Mouse (Mus musculus) left cerebral cortex, postnatal 25 days (tissue): ENCODE data around the gene Cd22. TPM values are rescaled to one million over a fixed set of nuclear protein-coding genes. Genes with fewer than 3 reads are reported as not detected.
"Not testable (repeated sequence)": the region's sequence is repeated elsewhere in the genome, so short reads cannot be mapped to it uniquely, and the experiment has no call there.

Experiments used
- DNase-seq, 2 experiments: peaks; one replicate each; pipeline ENCODE4 v3.0.0; 2022; ENCODE audit warnings: low spot score in 2 of 2, mixed read lengths in 1 of 2
- intact Hi-C: fragments of 180-260 bp; cut with DNase I; formaldehyde crosslinking; loops from one replicate; pipeline ENCODE4 v1.15.1; 2025
- total RNA-seq, 2 experiments: library from RNA; stranded (reverse); gene quantifications; 2 replicates each; pipeline ENCODE4 v1.2.3; 2021

Cd22 gene
- total RNA-seq: not detected

DNA sequence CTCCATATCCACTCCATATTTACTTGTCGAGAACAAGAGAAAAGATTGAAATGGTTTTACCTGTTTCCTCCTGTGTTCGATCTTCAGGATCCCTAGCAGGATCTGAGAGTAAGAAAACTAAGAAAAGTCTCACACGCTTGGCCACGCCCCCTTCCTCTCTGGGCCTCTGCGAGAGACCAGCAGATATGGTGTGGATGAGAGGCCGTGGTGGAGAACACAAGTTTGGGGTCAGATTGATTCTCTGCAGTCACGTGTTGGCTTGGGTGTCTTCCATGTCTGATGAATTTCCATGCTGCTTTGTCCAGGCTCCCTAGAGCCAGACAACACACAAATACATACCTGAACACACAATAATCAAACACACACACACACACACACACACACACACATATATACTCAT is at the start of gene Cd22:
Gene Cd22 (minus strand): TSS at position 167 of the 400 bp plus-strand sequence.
- no peak for DNase-seq
- intact Hi-C loops: no loop called here

DNA sequence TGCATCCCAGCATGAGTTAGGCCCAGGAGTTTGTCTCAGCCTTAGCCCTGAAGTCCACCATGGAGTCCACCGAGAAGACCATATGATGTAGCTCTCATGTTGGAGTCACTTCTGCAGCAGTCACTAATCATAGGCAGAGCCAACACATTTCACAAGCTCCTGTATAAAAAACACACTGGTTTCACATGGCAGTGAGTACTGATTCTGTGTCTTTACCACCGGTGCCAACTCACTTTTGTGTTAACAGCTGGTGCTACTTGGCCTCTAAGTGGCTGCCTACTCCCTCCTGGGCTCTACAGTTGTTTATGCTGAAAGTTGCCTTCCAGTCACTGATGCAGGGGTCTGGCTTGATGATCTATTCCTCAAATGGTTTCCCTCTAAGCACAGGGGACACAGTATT is 44.4 kb upstream of the Cd22 start, which contains the start of gene Hamp2:
Gene Hamp2 (minus strand): TSS at position 101 of the 400 bp plus-strand sequence.
- intact Hi-C loops, DNase-seq: not testable (repeated sequence)

DNA sequence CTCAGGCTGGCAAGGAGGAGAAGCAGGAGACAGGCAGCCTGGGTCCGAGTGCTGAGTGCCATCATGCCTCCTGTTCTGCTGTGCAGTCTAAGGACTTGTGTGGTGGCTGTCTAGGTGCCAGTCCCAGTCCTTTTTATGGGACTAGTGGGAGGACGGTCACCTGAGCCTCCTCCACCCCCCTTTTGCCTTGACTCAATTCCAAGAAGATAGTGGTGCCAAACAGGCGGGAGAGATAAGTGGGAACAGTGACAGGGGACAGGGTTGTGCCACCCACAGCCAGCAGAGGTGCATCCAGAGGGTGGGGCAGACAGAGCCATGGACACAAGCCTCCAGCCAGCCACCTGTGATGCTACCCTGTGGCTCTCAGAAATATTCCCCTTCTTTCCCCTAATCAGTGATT is 43.9 kb upstream of the Cd22 start:
- intact Hi-C loops: no loop called here

GRCm38 (mm10) chr7:30922490-30922889 is 42.3 kb upstream of the Cd22 start:
- DNase-seq, intact Hi-C loops: not testable (repeated sequence)

More for the DNA sequence above, 43.9 kb upstream of the Cd22 start:
- no peak for DNase-seq

DNA sequence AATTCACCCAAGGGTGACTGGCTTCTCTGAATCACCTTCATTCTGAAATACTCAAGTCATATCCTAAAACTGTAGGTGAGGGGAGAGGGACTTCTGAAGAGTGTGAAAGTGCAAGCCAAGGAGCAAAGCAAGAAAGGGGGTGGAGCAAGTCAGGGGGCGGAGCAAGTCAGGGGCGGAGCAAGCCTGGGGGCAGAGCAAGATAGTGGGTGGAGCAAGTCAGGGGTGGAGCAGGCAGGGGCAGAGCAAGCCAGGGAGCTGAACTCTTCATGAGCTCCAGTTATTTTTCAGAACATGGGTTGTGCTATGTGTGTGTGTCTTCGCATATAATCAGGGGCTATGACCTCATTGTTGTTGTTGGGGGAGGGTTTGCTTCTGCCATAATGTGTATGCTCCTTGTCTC is 40.1 kb upstream of the Cd22 start:
- DNase-seq: no peak
- intact Hi-C loops: no loop called here

GRCm38 (mm10) chr7:30917219-30917618 is 37.1 kb upstream of the Cd22 start:
- no peak for DNase-seq
- intact Hi-C loops: no loop called here

DNA sequence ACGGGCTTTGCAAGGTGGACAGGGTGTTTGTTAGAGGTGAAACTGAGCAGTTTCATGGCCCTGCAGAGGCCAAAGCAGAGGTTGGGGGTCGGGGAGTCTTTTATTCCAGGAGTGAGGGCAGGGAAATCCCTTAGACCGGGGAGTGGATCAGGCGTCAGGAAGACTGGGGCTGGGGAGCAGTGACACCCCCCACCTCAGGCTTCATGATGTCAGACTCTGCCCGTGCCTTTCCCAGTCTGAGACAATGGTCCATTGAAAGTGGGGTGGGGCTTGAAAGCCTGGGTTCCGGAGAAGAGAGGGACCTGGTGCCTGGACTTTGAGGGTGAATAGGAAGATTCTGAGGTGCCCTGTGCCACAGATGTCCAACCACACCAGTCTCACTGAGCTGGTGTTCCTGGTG is 36.6 kb upstream of the Cd22 start:
- DNase-seq: no peak
- intact Hi-C loops: no loop called here

- DNase-seq: no peak
- intact Hi-C loops: no loop called here
These were observed 34.6 kb upstream of the Cd22 start, which contains the start of gene Mag for GRCm38 (mm10) chr7:30914732-30915131. Gene Mag, minus strand, starts transcription at chr7:30914873.

GRCm38 (mm10) chr7:30909773-30910172 is 29.6 kb upstream of the Cd22 start:
- DNase-seq: no peak
- intact Hi-C loops: no loop called here

GRCm38 (mm10) chr7:30908992-30909431 is 28.9 kb upstream of the Cd22 start:
- no peak for DNase-seq
- intact Hi-C loops: no loop called here

- intact Hi-C loops: no loop called here
- DNase-seq: no peak
These were observed 28.3 kb upstream of the Cd22 start for GRCm38 (mm10) chr7:30908277-30908991.

GRCm38 (mm10) chr7:30904042-30904441 is 23.9 kb upstream of the Cd22 start:
- intact Hi-C loops: no loop called here
- peak; percentile 36 to 44 for DNase-seq

DNA sequence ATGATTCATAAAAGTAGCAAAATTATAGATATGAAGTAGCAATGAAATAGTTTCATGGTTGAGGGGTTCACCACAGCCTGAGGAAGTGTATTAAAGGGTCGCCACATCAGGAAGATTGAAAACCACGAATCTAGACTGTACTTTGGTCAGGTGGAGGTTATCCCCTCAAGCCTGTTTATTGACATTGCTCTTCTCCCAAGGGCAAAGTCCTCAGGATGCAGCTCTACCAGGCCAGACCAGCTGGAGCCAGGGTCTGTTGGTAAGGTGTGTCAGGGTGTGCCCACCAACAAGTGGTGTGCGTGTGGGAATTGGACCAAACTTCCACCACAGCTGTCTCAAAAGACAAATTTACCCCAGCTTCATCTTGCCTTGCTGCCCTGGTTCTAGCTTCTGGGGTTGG is 15.1 kb upstream of the Cd22 start:
- DNase-seq: no peak
- intact Hi-C loops: no loop called here

GRCm38 (mm10) chr7:30892515-30892914 is 12.4 kb upstream of the Cd22 start:
- no peak for DNase-seq
- intact Hi-C loops: no loop called here

DNA sequence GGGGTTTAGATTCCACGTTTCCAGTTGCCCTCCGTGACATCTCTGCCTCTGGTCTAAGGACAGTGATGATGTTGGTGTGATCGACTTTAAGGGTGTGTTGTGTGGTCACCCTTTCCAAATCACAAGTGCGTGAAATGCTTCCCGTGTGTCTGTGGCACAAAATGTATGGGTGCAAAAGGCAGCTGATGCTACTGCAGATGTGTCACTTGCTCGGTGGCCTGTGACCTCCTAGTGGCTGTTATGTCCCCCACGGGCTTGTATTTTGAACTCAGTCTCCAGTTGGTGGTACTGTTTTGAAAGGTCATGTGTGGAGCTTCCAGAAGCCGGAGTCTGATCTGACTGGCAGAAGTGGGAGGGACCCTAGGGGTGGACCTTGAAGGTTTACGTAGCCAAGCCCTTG is 11.6 kb upstream of the Cd22 start:
- intact Hi-C loops: no loop called here
- no peak for DNase-seq

GRCm38 (mm10) chr7:30890681-30891080 is 10.5 kb upstream of the Cd22 start:
- intact Hi-C loops: no loop called here
- no peak for DNase-seq

DNA sequence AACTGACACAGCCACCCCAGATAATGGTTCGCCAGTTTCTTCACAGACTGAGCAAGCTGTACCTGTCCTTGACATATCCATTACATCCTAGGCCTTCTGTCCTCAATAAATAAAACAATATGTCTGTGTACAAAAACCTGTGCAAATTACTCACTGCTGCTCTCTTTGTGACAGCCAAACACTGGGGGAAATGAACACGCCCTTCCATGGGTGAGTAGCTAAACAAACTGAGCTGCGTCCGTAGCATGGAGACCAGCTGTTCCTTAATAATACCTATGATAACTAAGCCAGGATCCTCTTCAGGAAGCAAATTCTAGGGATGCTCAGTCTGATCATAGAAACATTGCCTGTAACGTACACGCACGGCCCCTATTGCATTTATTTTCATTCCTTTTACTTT is 8.6 kb upstream of the Cd22 start:
- no peak for DNase-seq
- intact Hi-C loops: no loop called here

DNA sequence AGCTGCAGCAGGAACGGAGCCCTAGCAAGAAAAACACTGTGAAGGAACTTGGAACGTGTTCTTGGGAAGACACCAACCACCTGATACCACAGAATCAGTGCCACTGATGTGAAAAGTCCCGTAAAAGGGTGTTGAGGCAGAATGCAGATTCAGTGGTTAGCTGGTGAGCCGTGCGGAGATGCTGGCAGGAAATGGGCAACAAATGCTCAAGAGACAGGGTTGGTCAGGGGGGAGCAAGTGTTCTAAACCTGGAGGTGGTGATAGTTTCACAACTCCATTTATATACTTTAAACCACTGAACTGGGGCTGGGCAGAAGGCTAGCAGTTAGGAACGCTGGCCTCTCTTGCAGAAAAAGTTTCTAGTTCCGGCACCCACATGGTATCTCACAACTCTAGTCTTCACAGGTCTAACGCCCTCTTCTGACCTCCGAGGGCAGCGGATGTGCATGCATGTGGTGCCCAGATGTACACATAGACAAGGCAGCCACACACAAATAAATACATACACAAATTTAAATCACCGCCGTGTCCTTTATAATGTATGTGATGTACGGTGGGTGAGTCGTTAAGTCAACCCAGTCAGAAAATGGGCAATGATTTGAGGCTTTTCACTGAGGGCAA is 7.5 kb upstream of the Cd22 start:
- DNase-seq: peak in 1 of 2 experiments; percentile 20
- intact Hi-C loops: no loop called here

DNA sequence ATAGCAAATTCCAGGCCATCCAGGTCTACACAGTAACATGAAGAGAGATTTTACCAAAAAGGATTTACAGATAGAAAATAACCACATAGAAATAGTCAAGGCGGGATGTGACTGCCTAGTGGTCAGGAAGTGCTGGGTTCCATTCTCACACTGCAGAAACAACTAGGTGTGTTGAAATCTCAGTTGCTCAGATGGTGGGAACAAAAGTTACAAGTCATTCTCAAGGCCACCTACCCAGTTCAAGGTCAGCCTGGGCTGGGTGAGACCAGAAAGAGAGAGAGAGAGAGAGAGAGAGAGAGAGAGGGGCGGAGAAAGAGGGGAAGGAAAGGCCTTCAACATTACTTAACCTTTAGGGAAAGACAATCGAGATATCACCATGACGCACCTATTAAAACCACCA is 6.7 kb upstream of the Cd22 start:
- intact Hi-C loops: no loop called here
- no peak for DNase-seq

DNA sequence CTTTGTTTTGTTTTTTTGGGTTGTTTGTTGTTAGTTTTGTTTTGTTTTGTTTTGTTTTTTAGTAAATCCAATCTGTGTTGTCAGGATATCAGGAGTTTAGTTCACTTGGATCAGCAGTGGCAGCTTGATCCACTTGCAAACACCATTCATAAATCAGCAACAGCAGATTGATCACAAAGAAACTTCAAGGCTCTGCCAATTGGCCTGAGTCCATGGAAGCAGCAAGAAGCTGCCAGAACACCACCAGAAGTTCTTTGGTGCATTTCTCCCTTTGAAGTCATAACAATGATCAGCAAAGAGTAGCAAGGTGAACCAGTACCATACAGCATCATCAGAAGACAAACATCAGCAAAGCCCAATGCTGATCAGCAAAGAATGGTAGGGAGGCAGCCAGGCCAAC is 3.9 kb upstream of the Cd22 start:
- intact Hi-C loops: no loop called here
- DNase-seq: no peak

- intact Hi-C loops: no loop called here
- DNase-seq: no peak
These were observed 1.2 kb upstream of the Cd22 start for GRCm38 (mm10) chr7:30881367-30881766.
